Mouse (Mus musculus) lung, adult 2 months (tissue): ENCODE measurements around the gene Mgat1. TPM values are rescaled to one million over a fixed set of nuclear protein-coding genes. Genes with fewer than 3 reads are reported as not detected.

Experiments used
- DNase-seq: peaks from one replicate; pipeline ENCODE4 v3.0.0; 2022
- H3K4me1 ChIP-seq: fragments of 200-500 bp; 2 replicates; pipeline ENCODE4 v1.6.1; 2011; ENCODE audit warnings: low read length; ENCODE audit not compliant: control insufficient read depth, insufficient read depth
- H3K4me3 ChIP-seq: fragments of 200-500 bp; replicated peaks from 2 replicates; pipeline ENCODE3; 2011; ENCODE audit warnings: low read depth, mild to moderate bottlenecking, control low read depth, low read length; ENCODE audit errors: extremely low read depth
- CTCF ChIP-seq: fragments of 200-500 bp; IDR thresholded peaks from 2 replicates; pipeline ENCODE4 v1.5.1; 2011; ENCODE audit warnings: mild to moderate bottlenecking, low read length, control low read depth; ENCODE audit not compliant: insufficient read depth
- POLR2A ChIP-seq: fragments of 200-500 bp; IDR thresholded peaks from 2 replicates; pipeline ENCODE4 v1.6.1; 2011; ENCODE audit warnings: low read depth, mild to moderate bottlenecking, control low read depth, low read length, borderline replicate concordance; ENCODE audit errors: extremely low read depth
- WGBS: fragments of 180-500 bp; shearing (Covaris S2); methylation state at CpG from one replicate; pipeline ENCODE4 v1.1.7; 2018; 5-methylcytosine and 5-hydroxymethylcytosine counted together
- polyA plus RNA-seq: library from polyadenylated mRNA; depleted of rRNA; stranded (reverse); fragments of >200 nt; gene quantifications from 2 replicates; pipeline ENCODE4 v1.2.3, GENCODE M21; 2012

Gene Mgat1
- polyA plus RNA-seq, 1 experiment: 216 TPM

DNA sequence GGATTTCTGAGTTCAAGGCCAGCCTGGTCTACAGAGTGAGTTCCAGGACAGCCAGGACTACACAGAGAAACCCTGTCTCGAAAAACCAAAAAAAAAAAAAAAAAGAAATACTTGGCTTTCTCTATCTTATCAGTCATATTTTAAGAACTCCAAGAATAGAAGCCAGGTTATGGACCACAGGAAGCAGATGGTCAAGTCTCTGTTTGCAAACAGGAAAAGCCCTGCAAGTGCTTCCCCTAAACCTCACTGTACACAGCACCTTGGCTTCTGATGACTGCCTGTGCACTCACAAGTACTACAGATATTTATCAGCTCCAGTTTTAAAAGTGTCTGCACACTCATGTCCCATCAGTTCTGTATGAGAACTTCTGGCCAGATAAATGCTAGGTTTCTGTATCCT, 2.5 kb upstream of the Mgat1 start:
- Histone ChIP-seq H3K4me3 (no peak overlapping the region), H3K4me1 (peaks cover 7% of the 10 kb centered on the region)
- no peak for DNase-seq
- no peak for TF ChIP-seq POLR2A
- TF ChIP-seq CTCF: no peak
- WGBS: 27% methylated on average over 1 of the region's 1 CpGs

GRCm38 (mm10) chr11:49242944-49243626, 906 bp upstream of the Mgat1 start:
- peaks cover 15% of the 10 kb centered on the region for H3K4me1 ChIP-seq
- 21% methylated on average over 11 of the region's 11 CpGs for WGBS
- H3K4me3 ChIP-seq: peak overlapping the region; percentile 81
- no peak for TF ChIP-seq CTCF
- TF ChIP-seq POLR2A: no peak
- DNase-seq: no peak

- TF ChIP-seq CTCF: no peak
- no peak for TF ChIP-seq POLR2A
- no peak for DNase-seq
- Histone ChIP-seq H3K4me3 (peak overlapping the region; percentile 81), H3K4me1 (peaks cover 25% of the 10 kb centered on the region)
- WGBS: 2% methylated on average over 4 of the region's 4 CpGs
Observed at GRCm38 (mm10) chr11:49244595-49244930, 572 bp downstream of the Mgat1 start.

GRCm38 (mm10) chr11:49245176-49245575, 1.2 kb downstream of the Mgat1 start:
- DNase-seq: no peak
- no peak overlapping the region for H3K4me3 ChIP-seq
- peaks cover 28% of the 10 kb centered on the region for H3K4me1 ChIP-seq
- no peak; the same call in 1 of the 2 replicates for TF ChIP-seq POLR2A
- TF ChIP-seq CTCF: no peak
- 19% methylated on average over 7 of the region's 7 CpGs for WGBS

DNA sequence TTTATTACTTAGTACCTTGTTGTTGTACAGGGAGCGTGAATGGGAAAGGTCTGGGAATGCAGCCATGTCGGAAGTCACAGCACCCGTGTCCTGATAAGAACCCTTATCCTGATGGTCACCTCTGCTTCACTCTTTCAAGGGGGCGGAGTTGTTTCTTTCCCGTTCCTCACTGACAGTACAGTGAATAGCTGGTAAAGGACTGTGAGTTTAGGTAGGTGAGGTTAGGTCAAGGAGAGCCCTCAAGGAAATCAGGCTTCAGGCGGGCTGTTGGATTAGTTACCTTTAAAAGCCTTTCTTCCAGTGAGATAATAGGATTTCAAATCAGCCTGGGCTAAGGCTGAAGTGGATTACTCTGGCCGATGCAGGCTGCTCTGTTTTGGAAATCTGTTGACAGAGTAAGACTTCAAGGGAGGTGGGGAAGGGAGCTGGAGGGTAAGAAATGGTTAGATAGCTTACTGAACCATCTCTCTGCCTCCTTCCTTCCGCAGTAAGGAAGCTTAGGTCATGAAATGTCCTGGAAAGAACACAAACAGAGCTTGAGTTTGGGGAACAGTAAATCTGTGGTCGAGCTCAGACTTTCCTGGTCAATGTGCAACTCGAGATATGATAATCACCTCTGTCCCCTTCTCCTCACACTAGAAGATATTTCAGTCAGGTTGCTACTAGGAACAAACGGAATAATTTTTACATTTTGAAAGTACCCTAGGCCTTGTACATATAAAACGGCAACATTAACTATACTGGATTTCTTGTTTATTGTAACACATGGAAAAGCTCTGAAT, 1.8 kb downstream of the Mgat1 start:
- 22% methylated on average over 12 of the region's 12 CpGs for WGBS
- no peak for DNase-seq
- TF ChIP-seq CTCF: no peak
- TF ChIP-seq POLR2A: no peak
- Histone ChIP-seq H3K4me3 (no peak overlapping the region), H3K4me1 (peaks cover 28% of the 10 kb centered on the region)

DNA sequence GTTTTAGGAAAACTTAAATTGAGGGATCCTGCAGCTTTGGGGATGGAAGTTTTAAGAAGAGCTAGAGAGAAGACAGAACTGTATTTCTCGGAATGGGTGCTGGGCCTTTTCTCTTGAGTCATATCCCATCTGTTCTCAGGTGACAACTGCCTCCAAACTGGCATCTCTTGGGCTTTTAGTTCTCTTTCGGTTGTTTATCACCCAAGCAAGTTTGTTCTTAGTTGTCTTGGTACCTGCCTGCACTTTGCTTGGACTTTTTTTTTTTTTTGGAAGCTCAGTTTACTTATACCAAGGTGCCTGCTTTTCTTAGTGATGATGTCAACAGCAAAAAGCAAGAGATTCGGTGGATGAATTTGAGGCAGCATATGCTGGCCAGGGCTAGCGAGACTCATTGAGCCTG, 2.5 kb downstream of the Mgat1 start:
- DNase-seq: no peak
- no peak for TF ChIP-seq POLR2A
- no peak for TF ChIP-seq CTCF
- no peak overlapping the region for H3K4me3 ChIP-seq
- WGBS: 82% methylated on average over 4 of the region's 4 CpGs
- peaks cover 31% of the 10 kb centered on the region for H3K4me1 ChIP-seq

GRCm38 (mm10) chr11:49247255-49247654, 3.3 kb downstream of the Mgat1 start:
- no peak for TF ChIP-seq CTCF
- no peak for TF ChIP-seq POLR2A
- H3K4me1 ChIP-seq: peaks cover 38% of the 10 kb centered on the region
- no peak overlapping the region for H3K4me3 ChIP-seq
- DNase-seq: no peak
- WGBS: 41% methylated on average over 2 of the region's 2 CpGs

- Histone ChIP-seq H3K4me1 (peaks cover 41% of the 10 kb centered on the region), H3K4me3 (no peak overlapping the region)
- 19% methylated on average over 6 of the region's 6 CpGs for WGBS
- TF ChIP-seq POLR2A (peak; percentile 27; the same call in 1 of the 2 replicates), CTCF (no peak)
- no peak for DNase-seq
Observed at GRCm38 (mm10) chr11:49248226-49248973, 4.4 kb downstream of the Mgat1 start.

DNA sequence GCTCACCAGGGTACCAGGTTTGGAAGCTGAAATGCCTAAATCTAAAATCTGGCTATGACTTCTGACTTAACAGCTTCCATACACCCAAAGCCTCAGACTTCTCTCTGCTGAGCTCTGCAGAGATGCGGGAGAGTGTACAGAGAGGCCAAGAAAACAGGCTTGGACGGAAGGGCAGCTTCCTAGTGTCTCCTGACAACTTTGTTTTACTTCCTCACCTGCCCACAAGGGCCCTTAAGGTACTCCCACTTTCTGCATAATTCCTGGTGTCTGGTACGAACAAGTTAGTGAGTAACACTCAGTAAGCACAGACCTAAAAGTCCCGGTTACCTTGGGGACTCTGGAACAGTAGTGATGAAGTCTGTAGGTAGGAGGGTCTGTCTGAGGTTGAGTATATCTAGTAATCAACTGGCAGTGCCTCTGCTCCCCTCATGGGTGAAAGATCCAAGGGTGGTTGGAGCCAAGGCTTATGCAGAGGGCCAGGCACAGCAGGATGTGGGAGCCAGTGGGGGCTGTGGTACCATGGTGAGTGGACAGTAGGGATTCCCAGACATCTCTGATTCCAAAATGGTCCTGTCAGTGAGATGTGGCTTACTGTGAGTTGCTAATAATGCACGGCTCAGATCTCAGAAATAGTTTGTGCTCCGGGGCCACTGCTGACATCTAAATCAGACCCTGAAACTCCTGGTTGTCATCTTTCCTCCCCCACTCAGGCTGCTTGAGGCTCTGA, 5.1 kb downstream of the Mgat1 start:
- DNase-seq: no peak
- no peak for TF ChIP-seq POLR2A
- TF ChIP-seq CTCF: no peak
- Histone ChIP-seq H3K4me1 (peaks cover 41% of the 10 kb centered on the region), H3K4me3 (no peak overlapping the region)
- 29% methylated on average over 6 of the region's 6 CpGs for WGBS
